Mouse (Mus musculus) ES-E14 (cell line): ENCODE data around the gene Gp5.

ENCODE experiments used
- HCFC1 ChIP-seq: IDR thresholded peaks from 2 replicates; pipeline ENCODE4 v1.6.1; 2012; ENCODE audit warnings: low read length, inconsistent platforms, borderline replicate concordance; ENCODE audit not compliant: insufficient read depth
- MAFK ChIP-seq: IDR thresholded peaks from 2 replicates; pipeline ENCODE4 v1.6.1; 2014; ENCODE audit warnings: mild to moderate bottlenecking, low read depth, low read length, inconsistent platforms; ENCODE audit not compliant: insufficient read depth
- ZNF384 ChIP-seq: IDR thresholded peaks from 2 replicates; pipeline ENCODE4 v1.6.1; 2012; ENCODE audit warnings: low read depth, low read length, inconsistent platforms

- no peak for TF ChIP-seq MAFK
- TF ChIP-seq ZNF384 = no peak
- TF ChIP-seq HCFC1 = no peak
These were observed 3.7 kb upstream of the Gp5 start for GRCm38 (mm10) chr16:30314236-30314635.
